Mouse (Mus musculus): Measurements from ENCODE around the gene Crim1. TPM values are rescaled to one million over a fixed set of nuclear protein-coding genes. Genes with fewer than 3 reads are reported as not detected.

The Crim1 gene
- total RNA-seq, 1 experiment: 61.7 TPM

DNA sequence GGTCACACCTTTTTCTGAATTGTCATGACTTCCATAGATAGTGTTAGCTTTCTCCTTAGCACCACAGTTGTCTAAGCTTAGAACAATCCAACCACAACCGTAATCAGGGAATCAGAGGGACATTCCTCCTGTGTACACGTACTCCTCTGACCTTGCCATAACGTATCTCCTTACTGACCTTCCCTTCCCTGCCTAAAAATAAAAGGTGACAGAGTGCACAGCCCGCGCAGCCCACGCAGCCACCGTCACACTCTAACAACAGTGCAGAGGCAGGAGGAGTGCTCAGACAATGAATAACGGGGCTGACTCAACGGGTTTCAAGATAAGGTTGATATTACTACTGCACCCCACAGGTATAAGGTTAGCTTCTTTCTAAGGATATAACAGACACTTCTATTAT lies 203.8 kb downstream of the Crim1 start:
- Histone ChIP-seq H3K9me3 (ENCODE audit: control insufficient read depth, insufficient read depth, low read depth, low read length) (no peaks in the 10 kb centered on the region), H3K4me3 (ENCODE audit: insufficient read depth in 1 of 2, low read depth in 1 of 2, low read length in 2 of 2, poor library complexity in 1 of 2, severe bottlenecking in 1 of 2) (no peak overlapping the region), H3K36me3 (ENCODE audit: control insufficient read depth, insufficient read depth, low read length, poor library complexity, severe bottlenecking) (peaks cover 8% of the 10 kb centered on the region; the same call in 1 of the 2 replicates), H3K9ac (ENCODE audit: insufficient read depth, low read depth, low read length, poor library complexity, severe bottlenecking) (no peak overlapping the region), H3K27ac (ENCODE audit: insufficient read depth, low read depth, low read length, poor library complexity, severe bottlenecking) (no peak overlapping the region), H3K4me1 (ENCODE audit: control insufficient read depth in 2 of 2, insufficient read depth in 2 of 2, low read length in 2 of 2, poor library complexity in 1 of 2) (peaks cover 0 to 5% of the 10 kb centered on the region in 2 experiments; a peak in 1 of 4 replicates)
- TF ChIP-seq ZNF384 (IDR thresholded peaks at IDR 0.05; ENCODE audit: low read depth, low read length): no peak
- TF ChIP-seq HCFC1 (IDR thresholded peaks at IDR 0.05; ENCODE audit: borderline replicate concordance, insufficient read depth, low read length): no peak
- no peak for TF ChIP-seq ZC3H11A (IDR thresholded peaks at IDR 0.05; ENCODE audit: borderline replicate concordance, low read depth, low read length)
- TF ChIP-seq MAFK (IDR thresholded peaks at IDR 0.05; ENCODE audit: insufficient read depth, low read depth, low read length): no peak
- in situ Hi-C loops (cut with MboI; ENCODE audit: low sequenced_read_pairs in 2 of 2, unreplicated experiment in 2 of 2): no loop called here
- DNase-seq (ENCODE audit: low read depth, low spot score): no peak

DNA sequence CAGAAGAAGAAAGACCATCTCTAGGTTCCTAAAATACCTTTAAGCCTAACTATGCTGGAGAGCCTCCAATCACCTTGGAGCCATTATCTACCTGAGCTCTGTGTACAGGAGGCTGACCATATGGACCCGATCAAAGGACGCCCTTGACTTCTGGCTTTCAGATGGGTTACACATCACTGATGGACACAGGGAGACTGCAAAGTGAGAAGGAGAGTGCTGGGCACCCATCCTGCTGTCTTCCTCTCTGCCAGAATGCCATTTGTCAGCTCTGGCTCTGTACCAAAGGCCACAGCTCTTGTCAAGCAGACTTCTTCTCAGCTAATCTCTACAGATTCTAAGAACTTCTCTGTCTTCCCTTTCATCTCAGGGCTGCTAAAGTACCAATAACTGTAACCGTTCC lies 205.3 kb downstream of the Crim1 start:
- no peak for DNase-seq (ENCODE audit: low read depth, low spot score)
- H3K4me1 ChIP-seq (ENCODE audit: control insufficient read depth in 2 of 2, insufficient read depth in 2 of 2, low read length in 2 of 2, poor library complexity in 1 of 2): peaks cover 0 to 5% of the 10 kb centered on the region in 2 experiments; a peak in 1 of 4 replicates
- no peak for TF ChIP-seq MAFK (IDR thresholded peaks at IDR 0.05; ENCODE audit: insufficient read depth, low read depth, low read length)
- TF ChIP-seq CHD2 (IDR thresholded peaks at IDR 0.05; ENCODE audit: low read depth, low read length): no peak
- no peak for TF ChIP-seq ZNF384 (IDR thresholded peaks at IDR 0.05; ENCODE audit: low read depth, low read length)
- TF ChIP-seq ZC3H11A (IDR thresholded peaks at IDR 0.05; ENCODE audit: borderline replicate concordance, low read depth, low read length): no peak
- TF ChIP-seq HCFC1 (IDR thresholded peaks at IDR 0.05; ENCODE audit: borderline replicate concordance, insufficient read depth, low read length): no peak
- H3K4me3 ChIP-seq (ENCODE audit: insufficient read depth in 1 of 2, low read depth in 1 of 2, low read length in 2 of 2, poor library complexity in 1 of 2, severe bottlenecking in 1 of 2): no peak overlapping the region
- H3K9me3 ChIP-seq (ENCODE audit: control insufficient read depth, insufficient read depth, low read depth, low read length): no peaks in the 10 kb centered on the region
- no peak overlapping the region for H3K27ac ChIP-seq (ENCODE audit: insufficient read depth, low read depth, low read length, poor library complexity, severe bottlenecking)
- H3K36me3 ChIP-seq (ENCODE audit: control insufficient read depth, insufficient read depth, low read length, poor library complexity, severe bottlenecking): peaks cover 6% of the 10 kb centered on the region; the same call in 1 of the 2 replicates
- no peak overlapping the region for H3K9ac ChIP-seq (ENCODE audit: insufficient read depth, low read depth, low read length, poor library complexity, severe bottlenecking)
- in situ Hi-C loops (cut with MboI; ENCODE audit: low sequenced_read_pairs in 2 of 2, unreplicated experiment in 2 of 2): no loop called here

DNA sequence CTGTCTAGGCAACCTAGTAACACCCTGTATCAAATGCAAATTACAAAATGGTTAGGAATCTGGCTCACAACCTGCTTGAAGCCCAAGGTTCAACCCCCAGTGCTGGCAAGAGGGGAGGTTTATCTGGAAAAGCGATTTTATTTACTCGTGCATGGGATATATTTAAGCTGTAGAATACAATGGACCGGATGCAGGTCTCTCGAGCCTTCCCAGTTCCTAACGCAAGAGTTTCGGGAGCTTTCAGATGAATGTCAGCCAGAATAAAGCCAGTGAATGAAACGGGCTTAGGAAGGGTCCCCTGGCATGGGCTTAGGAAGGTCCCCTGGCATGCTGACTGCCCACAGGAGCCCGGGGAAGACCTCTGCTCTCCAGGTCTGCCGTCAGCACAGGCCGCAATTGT lies 206.8 kb downstream of the Crim1 start:
- Histone ChIP-seq H3K4me3 (ENCODE audit: insufficient read depth in 1 of 2, low read depth in 1 of 2, low read length in 2 of 2, poor library complexity in 1 of 2, severe bottlenecking in 1 of 2) (no peak overlapping the region), H3K4me1 (ENCODE audit: control insufficient read depth in 2 of 2, insufficient read depth in 2 of 2, low read length in 2 of 2, poor library complexity in 1 of 2) (peaks cover 0 to 5% of the 10 kb centered on the region in 2 experiments; a peak in 1 of 4 replicates), H3K9me3 (ENCODE audit: control insufficient read depth, insufficient read depth, low read depth, low read length) (no peaks in the 10 kb centered on the region), H3K9ac (ENCODE audit: insufficient read depth, low read depth, low read length, poor library complexity, severe bottlenecking) (no peak overlapping the region), H3K36me3 (ENCODE audit: control insufficient read depth, insufficient read depth, low read length, poor library complexity, severe bottlenecking) (no peaks in the 10 kb centered on the region), H3K27ac (ENCODE audit: insufficient read depth, low read depth, low read length, poor library complexity, severe bottlenecking) (no peak overlapping the region)
- DNase-seq (ENCODE audit: low read depth, low spot score): no peak
- in situ Hi-C loops (cut with MboI; ENCODE audit: low sequenced_read_pairs in 2 of 2, unreplicated experiment in 2 of 2): no loop called here
- TF ChIP-seq CHD2 (IDR thresholded peaks at IDR 0.05; ENCODE audit: low read depth, low read length): no peak
- TF ChIP-seq MAFK (IDR thresholded peaks at IDR 0.05; ENCODE audit: insufficient read depth, low read depth, low read length): no peak
- TF ChIP-seq HCFC1 (IDR thresholded peaks at IDR 0.05; ENCODE audit: borderline replicate concordance, insufficient read depth, low read length): no peak
- TF ChIP-seq ZC3H11A (IDR thresholded peaks at IDR 0.05; ENCODE audit: borderline replicate concordance, low read depth, low read length): no peak
- no peak for TF ChIP-seq ZNF384 (IDR thresholded peaks at IDR 0.05; ENCODE audit: low read depth, low read length)

DNA sequence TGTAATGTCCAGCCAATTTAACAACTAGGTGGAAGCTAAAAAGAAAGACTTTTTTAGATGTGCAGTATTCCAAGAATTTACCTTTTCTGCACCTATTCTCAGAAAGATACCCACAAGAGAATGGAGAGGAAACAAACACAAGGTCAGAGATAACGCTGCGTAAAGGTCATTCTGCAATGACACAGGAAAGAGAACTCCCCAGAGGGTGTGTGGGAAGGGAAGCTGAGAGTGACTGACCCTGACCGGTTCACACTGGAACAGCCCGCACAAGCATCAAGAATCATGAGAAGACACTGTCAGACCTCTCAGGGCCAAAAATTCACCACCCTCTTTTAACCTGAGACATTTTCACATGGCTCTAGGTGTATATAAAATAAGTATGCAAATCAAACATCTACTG lies 207.5 kb downstream of the Crim1 start:
- H3K9ac ChIP-seq (ENCODE audit: insufficient read depth, low read depth, low read length, poor library complexity, severe bottlenecking): no peak overlapping the region
- H3K9me3 ChIP-seq (ENCODE audit: control insufficient read depth, insufficient read depth, low read depth, low read length): no peaks in the 10 kb centered on the region
- TF ChIP-seq HCFC1 (IDR thresholded peaks at IDR 0.05; ENCODE audit: borderline replicate concordance, insufficient read depth, low read length) (no peak), ZNF384 (IDR thresholded peaks at IDR 0.05; ENCODE audit: low read depth, low read length) (0 out of 2 replicates have a peak, but pooled peaks have one; percentile 57), CHD2 (IDR thresholded peaks at IDR 0.05; ENCODE audit: low read depth, low read length) (no peak), ZC3H11A (IDR thresholded peaks at IDR 0.05; ENCODE audit: borderline replicate concordance, low read depth, low read length) (no peak)
- peak; percentile 30 for DNase-seq (ENCODE audit: low read depth, low spot score)
- H3K4me1 ChIP-seq (ENCODE audit: control insufficient read depth in 2 of 2, insufficient read depth in 2 of 2, low read length in 2 of 2, poor library complexity in 1 of 2): peaks cover 0 to 5% of the 10 kb centered on the region in 2 experiments; a peak in 1 of 4 replicates
- H3K27ac ChIP-seq (ENCODE audit: insufficient read depth, low read depth, low read length, poor library complexity, severe bottlenecking): no peak overlapping the region
- in situ Hi-C loops (cut with MboI; ENCODE audit: low sequenced_read_pairs in 2 of 2, unreplicated experiment in 2 of 2): no loop called here
- H3K36me3 ChIP-seq (ENCODE audit: control insufficient read depth, insufficient read depth, low read length, poor library complexity, severe bottlenecking): no peaks in the 10 kb centered on the region
- no peak overlapping the region for H3K4me3 ChIP-seq (ENCODE audit: insufficient read depth in 1 of 2, low read depth in 1 of 2, low read length in 2 of 2, poor library complexity in 1 of 2, severe bottlenecking in 1 of 2)

DNA sequence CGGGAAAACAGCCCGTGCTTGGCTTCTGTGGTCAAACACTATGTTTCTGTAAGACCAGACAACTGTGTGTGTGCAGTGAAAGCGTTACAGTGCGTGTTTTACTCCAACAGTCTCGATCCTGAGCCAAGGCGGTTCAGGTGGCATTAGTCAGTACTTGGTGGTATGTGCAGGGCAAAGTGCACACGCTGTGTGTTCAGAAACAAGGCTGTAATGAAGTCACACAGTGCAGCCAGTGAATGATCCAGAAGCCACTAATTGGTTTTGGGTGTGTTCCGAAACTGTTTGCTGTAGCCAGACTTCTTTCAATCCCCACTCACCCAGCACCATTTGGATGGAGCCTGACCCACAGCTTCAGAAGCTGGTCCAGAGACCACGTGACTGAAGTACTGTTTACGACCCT lies 208.3 kb downstream of the Crim1 start:
- peaks cover 0 to 5% of the 10 kb centered on the region in 2 experiments; a peak in 1 of 4 replicates for H3K4me1 ChIP-seq (ENCODE audit: control insufficient read depth in 2 of 2, insufficient read depth in 2 of 2, low read length in 2 of 2, poor library complexity in 1 of 2)
- TF ChIP-seq CHD2 (IDR thresholded peaks at IDR 0.05; ENCODE audit: low read depth, low read length) (no peak), HCFC1 (IDR thresholded peaks at IDR 0.05; ENCODE audit: borderline replicate concordance, insufficient read depth, low read length) (no peak), MAFK (IDR thresholded peaks at IDR 0.05; ENCODE audit: insufficient read depth, low read depth, low read length) (no peak), ZC3H11A (IDR thresholded peaks at IDR 0.05; ENCODE audit: borderline replicate concordance, low read depth, low read length) (no peak), ZNF384 (IDR thresholded peaks at IDR 0.05; ENCODE audit: low read depth, low read length) (no peak)
- in situ Hi-C loops (cut with MboI; ENCODE audit: low sequenced_read_pairs in 2 of 2, unreplicated experiment in 2 of 2): no loop called here
- no peak overlapping the region for H3K4me3 ChIP-seq (ENCODE audit: insufficient read depth in 1 of 2, low read depth in 1 of 2, low read length in 2 of 2, poor library complexity in 1 of 2, severe bottlenecking in 1 of 2)
- no peak overlapping the region for H3K9ac ChIP-seq (ENCODE audit: insufficient read depth, low read depth, low read length, poor library complexity, severe bottlenecking)
- no peak for DNase-seq (ENCODE audit: low read depth, low spot score)
- H3K36me3 ChIP-seq (ENCODE audit: control insufficient read depth, insufficient read depth, low read length, poor library complexity, severe bottlenecking): no peaks in the 10 kb centered on the region
- H3K27ac ChIP-seq (ENCODE audit: insufficient read depth, low read depth, low read length, poor library complexity, severe bottlenecking): no peak overlapping the region
- no peaks in the 10 kb centered on the region for H3K9me3 ChIP-seq (ENCODE audit: control insufficient read depth, insufficient read depth, low read depth, low read length)
